Mouse (Mus musculus): ENCODE results near the gene Map2k1.

- TF ChIP-seq CTCF (IDR thresholded peaks at IDR 0.05) (no peak), POLR2A (IDR thresholded peaks at IDR 0.05; ENCODE audit: insufficient read depth, low read depth, low read length) (no peak)
Measured at GRCm38 (mm10) chr9:64281781-64282178, 28.3 kb upstream of the Map2k1 start.
